ENCODE assay signal across 11 mouse cellular contexts in the genomic region with DNA sequence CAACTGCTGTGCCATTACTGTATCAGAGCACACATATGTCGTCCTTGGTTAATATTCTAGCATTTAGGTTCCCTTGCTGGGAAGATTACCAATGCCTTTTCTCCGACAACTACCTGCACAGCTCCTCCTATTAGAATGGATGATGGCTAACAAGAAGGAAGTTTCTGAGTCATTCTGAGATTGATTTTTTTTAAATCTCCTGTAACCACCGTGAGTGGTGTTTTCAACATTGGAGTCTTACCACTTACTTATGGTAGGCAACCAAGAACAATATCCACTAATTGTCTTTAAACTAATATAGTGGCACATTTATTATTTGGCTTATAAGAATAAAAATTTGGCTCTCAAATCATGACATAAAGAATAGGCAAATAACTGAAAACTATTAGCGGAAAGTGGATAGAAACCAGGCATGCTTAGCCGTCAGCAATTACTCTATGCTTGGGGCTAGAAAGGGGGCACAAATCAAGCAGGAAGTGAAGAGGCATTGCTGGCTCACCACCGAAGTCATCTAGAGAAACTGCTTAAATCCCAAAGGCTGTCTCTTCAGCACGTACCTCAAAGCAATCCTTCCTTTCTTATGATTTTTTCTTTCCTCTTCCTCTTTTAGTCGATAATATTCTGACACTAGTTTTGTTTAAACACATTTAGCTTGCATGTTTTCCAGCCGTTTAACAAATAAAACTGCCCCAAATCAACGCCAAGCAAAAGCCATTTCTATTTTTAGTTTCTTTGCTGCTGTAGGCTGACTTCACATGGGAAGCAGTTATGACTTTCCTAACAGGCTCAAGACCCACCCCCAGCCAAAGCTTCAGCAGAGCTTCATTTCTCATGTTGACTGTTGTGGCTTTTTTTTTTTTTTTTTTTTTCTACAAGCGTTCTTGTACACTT.
A peak's percentile ranks its signal among the peaks of the same experiment; 100 is the strongest.
DNase-seq lines count a peak whose midpoint lies in the region; ATAC-seq and TF ChIP-seq lines count a peak whose summit lies in the region.
"Had no signal": no experiment of that assay in that cellular context is flagged by ENCODE, and none has a peak within 500 bp of the region (broad histone marks: within the 10 kb centered on the region; RNA-seq: fewer than 3 reads in every experiment).

No protein-coding gene starts in this region.

- no peak for TF ChIP-seq RAD21 in MEL (IDR thresholded peaks at IDR 0.05; ENCODE audit: low read depth, low read length)

- no peak for TF ChIP-seq CTCF in kidney, adult 2 months (conservative IDR thresholded peaks at IDR 0.05; ENCODE audit: insufficient read depth, insufficient read length, low read depth, low read length)
- no peak for TF ChIP-seq CTCF in MEL (IDR thresholded peaks at IDR 0.05 in 2 of 3, conservative IDR thresholded peaks at IDR 0.05 in 1 of 3; ENCODE audit: control insufficient read depth in 1 of 3, insufficient read depth in 1 of 3, low read depth in 2 of 3, low read length in 3 of 3, poor library complexity in 1 of 3, severe bottlenecking in 1 of 3)

- H3K27ac ChIP-seq in kidney, adult 2 months (ENCODE audit: insufficient read depth, low read depth, low read length) = no peak overlapping the region
- H3K27ac ChIP-seq in MEL (ENCODE audit: control insufficient read depth, low read depth, low read length) = no peak overlapping the region
- H3K27ac ChIP-seq: embryonic facial prominence, embryonic 13.5 days had no signal

- no peaks in the 10 kb centered on the region for H3K79me2 ChIP-seq in MEL (ENCODE audit: control insufficient read depth, insufficient read depth, low read length, poor library complexity)

- H3K4me1 ChIP-seq in kidney, adult 2 months (ENCODE audit: control insufficient read depth, insufficient read depth, low read length) = no peaks in the 10 kb centered on the region
- no peaks in the 10 kb centered on the region for H3K4me1 ChIP-seq in MEL (ENCODE audit: control insufficient read depth in 1 of 2, insufficient read depth in 2 of 2, low read length in 2 of 2)
- H3K4me1 ChIP-seq: embryonic facial prominence, embryonic 13.5 days had no signal

- H3K27me3 ChIP-seq in kidney, adult 2 months (replicated peaks; ENCODE audit: control insufficient read depth, insufficient read depth, low read length) = no peaks in the 10 kb centered on the region
- H3K27me3 ChIP-seq in MEL (ENCODE audit: control insufficient read depth in 1 of 2, insufficient read depth in 2 of 2, low read length in 2 of 2) = peaks cover 0 to 2% of the 10 kb centered on the region in 2 experiments; a peak in 2 of 4 replicates
- H3K27me3 ChIP-seq: embryonic facial prominence, embryonic 13.5 days had no signal

- DNase-seq in kidney, adult 2 months = peak; percentile 10
- no peak for DNase-seq in kidney, adult 8-10 months
- peak; percentile 38 for DNase-seq in MEL (ENCODE audit: low read depth, low spot score)
- peak; percentile 28 for DNase-seq in c-Kit-positive CD71-negative TER-119-negative erythroid progenitor cells, embryonic 14.5 days (ENCODE audit: low read depth)
- no peak for DNase-seq in right cerebral cortex, postnatal 36 days (ENCODE audit: low spot score in 2 of 2)
- no peak for DNase-seq in left cerebral cortex, adult 9 months (ENCODE audit: low spot score in 2 of 2)
- DNase-seq: adrenal gland, adult 2 months; cerebellum, adult 11 months; kidney, postnatal 36 days had no signal

- no peaks in the 10 kb centered on the region for H3K36me3 ChIP-seq in kidney, adult 2 months (ENCODE audit: control insufficient read depth, insufficient read depth, low read length)
- no peaks in the 10 kb centered on the region; a peak in 1 of 4 replicates for H3K36me3 ChIP-seq in MEL (ENCODE audit: control insufficient read depth in 1 of 2, insufficient read depth in 2 of 2, low read length in 2 of 2)
- H3K36me3 ChIP-seq: embryonic facial prominence, embryonic 13.5 days had no signal

- no peak for TF ChIP-seq EP300 in MEL (IDR thresholded peaks at IDR 0.05; ENCODE audit: low read depth in 1 of 2, low read length in 2 of 2)

- TF ChIP-seq POLR2A in kidney, adult 2 months (IDR thresholded peaks at IDR 0.05; ENCODE audit: low read depth, low read length) = no peak
- TF ChIP-seq POLR2A in MEL (IDR thresholded peaks at IDR 0.05; ENCODE audit: control insufficient read depth in 1 of 2, insufficient read depth in 1 of 2, low read depth in 1 of 2, low read length in 2 of 2, poor library complexity in 1 of 2) = no peak

- ATAC-seq in megakaryocyte progenitor cell, adult 5-6 weeks (replicated peaks; ENCODE audit: poor library complexity) = peak; percentile 95

- WGBS in kidney, adult 2 months = 60% methylated on average over 11 of the region's 11 CpGs

- no peaks in the 10 kb centered on the region for H3K9me3 ChIP-seq in MEL (replicated peaks; ENCODE audit: insufficient read depth, low read length)
- H3K9me3 ChIP-seq: embryonic facial prominence, embryonic 13.5 days had no signal

- H3K9ac ChIP-seq in MEL (ENCODE audit: control insufficient read depth, low read depth, low read length, poor library complexity, severe bottlenecking) = no peak overlapping the region
- H3K9ac ChIP-seq: embryonic facial prominence, embryonic 13.5 days had no signal

- no peak overlapping the region for H3K4me3 ChIP-seq in kidney, adult 2 months (ENCODE audit: insufficient read depth, low read depth, low read length)
- H3K4me3 ChIP-seq in MEL (ENCODE audit: control insufficient read depth in 1 of 2, insufficient read depth in 1 of 2, low read depth in 2 of 2, low read length in 2 of 2) = no peak overlapping the region
- H3K4me3 ChIP-seq: embryonic facial prominence, embryonic 13.5 days had no signal

TF ChIP-seq in MEL, 35 proteins besides CTCF, POLR2A, EP300 and RAD21:
- TF ChIP-seq MXI1 (IDR thresholded peaks at IDR 0.05; ENCODE audit: low read depth, low read length) = no peak
- peak; percentile 91 for TF ChIP-seq ZNF384 (IDR thresholded peaks at IDR 0.05; ENCODE audit: low read depth, low read length)
- no peak for TF ChIP-seq ZMIZ1 (IDR thresholded peaks at IDR 0.05; ENCODE audit: low read depth, low read length)
- TF ChIP-seq CHD1 (IDR thresholded peaks at IDR 0.05; ENCODE audit: low read depth, low read length) = no peak

Comparison
In these comparisons a context has a peak if more than half of its experiments do, and no peak if none do; other contexts are left out.
1. DNase-seq: peak in kidney, adult 2 months (single experiment), MEL (single experiment) and c-Kit-positive CD71-negative TER-119-negative erythroid progenitor cells, embryonic 14.5 days (single experiment); none in kidney, adult 8-10 months (0 of 2), right cerebral cortex, postnatal 36 days (0 of 2) and left cerebral cortex, adult 9 months (0 of 2).